Mouse (Mus musculus) heart, embryonic 15.5 days (tissue): ENCODE measurements around the gene Wfdc1. TPM values are rescaled to one million over a fixed set of nuclear protein-coding genes. Genes with fewer than 3 reads are reported as not detected.

ENCODE experiments used
- ATAC-seq: fragments of 200-750 bp; cut with Nextera tagmentation; replicated peaks from 2 replicates; pipeline ENCODE4 v1.8.0; 2017; ENCODE audit warnings: low read depth, moderate TSS enrichment; ENCODE audit not compliant: insufficient number of reproducible peaks, insufficient read depth, low FRiP score
- H3K27ac ChIP-seq: fragments of 300-500 bp; sonication (generic); 2 replicates; pipeline ENCODE4 v1.5.1; 2015; ENCODE audit warnings: mild to moderate bottlenecking, inconsistent platforms
- H3K27me3 ChIP-seq: fragments of 300-500 bp; sonication (generic); 2 replicates; pipeline ENCODE4 v1.6.1; 2015; ENCODE audit warnings: inconsistent platforms
- H3K36me3 ChIP-seq: fragments of 300-500 bp; sonication (generic); 2 replicates; pipeline ENCODE4 v1.6.1; 2015; ENCODE audit warnings: mild to moderate bottlenecking, inconsistent platforms
- H3K4me1 ChIP-seq: fragments of 300-500 bp; sonication (generic); replicated peaks from 2 replicates; pipeline ENCODE4 v1.6.1; 2015; ENCODE audit warnings: inconsistent platforms
- H3K4me2 ChIP-seq: fragments of 300-500 bp; sonication (generic); 2 replicates; pipeline ENCODE4 v1.6.1; 2015; ENCODE audit warnings: inconsistent platforms, mild to moderate bottlenecking, moderate library complexity
- H3K4me3 ChIP-seq: fragments of 300-500 bp; sonication (generic); 2 replicates; pipeline ENCODE4 v1.5.1; 2015; ENCODE audit warnings: mild to moderate bottlenecking, inconsistent platforms
- H3K9ac ChIP-seq: fragments of 300-500 bp; sonication (generic); 2 replicates; pipeline ENCODE4 v1.6.1; 2015; ENCODE audit warnings: mild to moderate bottlenecking, inconsistent platforms
- H3K9me3 ChIP-seq: fragments of 300-500 bp; sonication (generic); replicated peaks from 2 replicates; pipeline ENCODE4 v1.6.1; 2016; ENCODE audit warnings: inconsistent platforms
- WGBS: fragments of 180-500 bp; shearing (Covaris S2); methylation state at CpG from one replicate; pipeline ENCODE4 v1.1.7; 2015; ENCODE audit warnings: mixed read lengths; 5-methylcytosine and 5-hydroxymethylcytosine counted together
- polyA plus RNA-seq: library from polyadenylated mRNA; unstranded; fragments of >200 nt; fragmentation: Nextera tagmentation; extraction: Ambion mirVana; gene quantifications from 2 replicates; pipeline ENCODE4 v1.2.1, GENCODE M21; 2015

Wfdc1 gene
- polyA plus RNA-seq, 1 experiment from 2014 or later = 5.9 TPM

- H3K4me1 ChIP-seq = no peaks in the 10 kb centered on the region
- H3K4me3 ChIP-seq = no peak overlapping the region
- WGBS = 84% methylated on average over 10 of the region's 10 CpGs
- H3K27ac ChIP-seq = no peak overlapping the region
- H3K36me3 ChIP-seq = no peaks in the 10 kb centered on the region
- H3K27me3 ChIP-seq = no peaks in the 10 kb centered on the region
- H3K9me3 ChIP-seq = no peaks in the 10 kb centered on the region
- no peak for ATAC-seq
- no peak overlapping the region for H3K4me2 ChIP-seq
- no peak overlapping the region for H3K9ac ChIP-seq
These were observed 70.3 kb downstream of the Wfdc1 start for GRCm38 (mm10) chr8:119736348-119736917.

GRCm38 (mm10) chr8:119737093-119737900 is 71.1 kb downstream of the Wfdc1 start:
- no peak for ATAC-seq
- H3K4me2 ChIP-seq = no peak overlapping the region
- no peak overlapping the region for H3K4me3 ChIP-seq
- H3K27me3 ChIP-seq = no peaks in the 10 kb centered on the region
- H3K9me3 ChIP-seq = no peaks in the 10 kb centered on the region
- H3K9ac ChIP-seq = no peak overlapping the region
- no peaks in the 10 kb centered on the region for H3K36me3 ChIP-seq
- no peak overlapping the region for H3K27ac ChIP-seq
- no peaks in the 10 kb centered on the region for H3K4me1 ChIP-seq
- 65% methylated on average over 11 of the region's 11 CpGs for WGBS

Other genes with a start within 250 kb of the Wfdc1 start
- 0.67 and 1.4 TPM in 2 replicates for gene Osgin1, start 232.2 kb upstream of the Wfdc1 start, polyA plus RNA-seq
- 0.16 and 0.20 TPM in 2 replicates for gene Necab2, start 219.6 kb upstream of the Wfdc1 start, polyA plus RNA-seq
- gene Slc38a8, start 164.7 kb upstream of the Wfdc1 start, polyA plus RNA-seq = not detected in 2 replicates
- 57.2 and 75.0 TPM in 2 replicates for gene Mbtps1, start 107.6 kb upstream of the Wfdc1 start, polyA plus RNA-seq
- 25.4 and 39.8 TPM in 2 replicates for gene Hsdl1, start 91.2 kb upstream of the Wfdc1 start, polyA plus RNA-seq
- 0.16 and 0.27 TPM in 2 replicates for gene Dnaaf1, start 91.1 kb upstream of the Wfdc1 start, polyA plus RNA-seq
- 4.1 and 8.8 TPM in 2 replicates for gene Taf1c, start 61.1 kb upstream of the Wfdc1 start, polyA plus RNA-seq
- gene Adad2, start 53.6 kb upstream of the Wfdc1 start, polyA plus RNA-seq = not detected in 2 replicates
- gene Kcng4, start 30.7 kb upstream of the Wfdc1 start, polyA plus RNA-seq = 0.05 TPM in 1 of 2 replicates, not detected in the other
- 0.13 and 0.42 TPM in 2 replicates for gene Atp2c2, start 33.6 kb downstream of the Wfdc1 start, polyA plus RNA-seq
- gene Tldc1, start 112.1 kb downstream of the Wfdc1 start, polyA plus RNA-seq = 10.9 and 12.8 TPM in 2 replicates
- 28.7 and 52.8 TPM in 2 replicates for gene Cotl1, start 174.2 kb downstream of the Wfdc1 start, polyA plus RNA-seq
- gene Klhl36, start 195.9 kb downstream of the Wfdc1 start, polyA plus RNA-seq = 9.1 and 10.3 TPM in 2 replicates
- gene Usp10, start 244.0 kb downstream of the Wfdc1 start, polyA plus RNA-seq = 72.3 and 96.3 TPM in 2 replicates
- gene Gm20388, start 244.5 kb downstream of the Wfdc1 start, polyA plus RNA-seq = 2.2 TPM in 1 of 2 replicates, not detected in the other